Mouse (Mus musculus) E14TG2a.4 (cell line): ENCODE measurements around the gene Gga2.

Source experiments
- H3K27me3 ChIP-seq: 2 replicates; pipeline ENCODE4 v1.6.1; 2014; ENCODE audit warnings: low read length, control low read depth; ENCODE audit not compliant: insufficient read depth
- H3K36me3 ChIP-seq: 2 replicates; pipeline ENCODE4 v1.6.1; 2014; ENCODE audit warnings: low read length, control low read depth; ENCODE audit not compliant: insufficient read depth
- H3K4me1 ChIP-seq: replicated peaks from 2 replicates; pipeline ENCODE4 v1.6.1; 2014; ENCODE audit warnings: low read depth, low read length, control low read depth
- H3K4me3 ChIP-seq: replicated peaks from 2 replicates; pipeline ENCODE4 v1.5.1; 2014; ENCODE audit warnings: mild to moderate bottlenecking, low read length
- H3K9me3 ChIP-seq: 2 replicates; pipeline ENCODE4 v1.6.1; 2014; ENCODE audit warnings: low read length, control low read depth
- CTCF ChIP-seq: conservative IDR thresholded peaks from 2 replicates; pipeline ENCODE4 v1.5.1; 2014; ENCODE audit warnings: low read length
- NANOG ChIP-seq: IDR thresholded peaks from 2 replicates; pipeline ENCODE4 v1.6.1; 2014; ENCODE audit warnings: borderline replicate concordance, low read length, mixed read lengths
- POU5F1 ChIP-seq: IDR thresholded peaks from 2 replicates; pipeline ENCODE4 v1.6.1; 2014; ENCODE audit warnings: low read length, borderline replicate concordance

Gga2 gene

DNA sequence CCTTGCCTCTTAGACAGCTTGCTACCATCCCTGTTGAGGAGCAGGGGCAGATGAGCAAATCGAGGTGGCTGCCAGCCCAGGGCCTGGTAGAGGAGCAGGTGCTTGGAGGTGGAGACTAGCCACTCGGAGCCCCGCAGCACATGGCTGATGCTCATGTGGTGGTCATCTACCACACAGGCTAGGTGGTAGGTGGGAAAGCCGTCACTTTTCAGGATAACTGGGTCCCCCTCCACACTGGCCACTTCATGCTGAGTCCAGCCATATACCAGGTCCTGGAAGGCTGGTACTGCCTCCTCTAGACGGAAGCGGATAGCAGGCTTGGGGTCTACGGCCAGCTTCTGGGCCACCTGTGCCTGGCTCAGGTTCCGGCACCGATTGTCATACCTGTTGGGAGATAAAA, 27.2 kb upstream of the Gga2 start:
- TF ChIP-seq NANOG (no peak), POU5F1 (no peak), CTCF (no peak)
- Histone ChIP-seq H3K4me1 (peaks cover 5% of the 10 kb centered on the region; the same call in 1 of the 2 replicates), H3K36me3 (peaks cover 87% of the 10 kb centered on the region), H3K27me3 (no peaks in the 10 kb centered on the region), H3K9me3 (peaks cover 11% of the 10 kb centered on the region), H3K4me3 (no peak overlapping the region)

DNA sequence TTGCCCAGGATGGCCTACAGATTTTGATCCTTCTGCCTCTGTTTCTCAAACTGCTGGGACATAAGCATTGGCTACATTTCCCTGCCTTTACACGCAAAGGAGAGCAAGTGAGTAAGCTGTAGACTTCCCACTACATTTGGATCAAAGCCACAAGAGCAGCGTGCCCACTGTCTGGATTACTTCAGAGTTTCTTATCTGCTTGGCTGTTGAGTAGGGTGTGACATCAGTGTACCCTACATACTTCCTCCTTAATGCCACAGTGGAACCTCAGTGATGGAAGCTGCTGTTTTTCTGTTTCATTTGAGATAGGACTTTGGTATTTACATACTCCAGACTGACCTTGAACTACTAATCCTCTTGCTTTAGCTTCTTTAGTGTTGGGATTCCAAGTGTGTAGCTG, 25.8 kb upstream of the Gga2 start:
- Histone ChIP-seq H3K4me1 (peaks cover 5% of the 10 kb centered on the region; the same call in 1 of the 2 replicates), H3K9me3 (peaks cover 8% of the 10 kb centered on the region; the same call in 1 of the 2 replicates), H3K36me3 (peaks cover 93% of the 10 kb centered on the region), H3K27me3 (no peaks in the 10 kb centered on the region), H3K4me3 (no peak overlapping the region)
- TF ChIP-seq POU5F1 (no peak), CTCF (no peak), NANOG (no peak)

DNA sequence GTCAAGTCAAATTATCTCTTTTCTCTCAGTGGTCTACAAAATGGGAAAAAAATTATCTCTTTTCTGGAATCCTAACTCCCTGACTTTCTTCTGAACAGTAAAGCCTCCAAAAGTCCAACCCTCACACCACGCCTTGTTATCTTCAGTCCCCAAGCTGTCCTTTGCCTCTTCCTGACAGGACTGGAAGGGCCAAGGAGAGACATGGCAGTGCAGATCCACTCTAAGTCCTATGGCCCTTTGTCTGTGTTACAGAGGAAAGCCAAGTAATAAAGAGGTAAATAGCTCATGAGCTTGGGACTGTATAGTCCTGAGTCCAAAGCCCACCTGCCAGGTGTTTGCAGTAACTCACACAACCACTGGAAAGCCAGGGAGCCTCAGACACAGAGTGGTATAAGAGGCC, 24.7 kb upstream of the Gga2 start:
- Histone ChIP-seq H3K9me3 (no peaks in the 10 kb centered on the region), H3K4me1 (peaks cover 5% of the 10 kb centered on the region; the same call in 1 of the 2 replicates), H3K4me3 (no peak overlapping the region), H3K36me3 (peaks cover 94% of the 10 kb centered on the region), H3K27me3 (no peaks in the 10 kb centered on the region)
- TF ChIP-seq POU5F1, result no peak

DNA sequence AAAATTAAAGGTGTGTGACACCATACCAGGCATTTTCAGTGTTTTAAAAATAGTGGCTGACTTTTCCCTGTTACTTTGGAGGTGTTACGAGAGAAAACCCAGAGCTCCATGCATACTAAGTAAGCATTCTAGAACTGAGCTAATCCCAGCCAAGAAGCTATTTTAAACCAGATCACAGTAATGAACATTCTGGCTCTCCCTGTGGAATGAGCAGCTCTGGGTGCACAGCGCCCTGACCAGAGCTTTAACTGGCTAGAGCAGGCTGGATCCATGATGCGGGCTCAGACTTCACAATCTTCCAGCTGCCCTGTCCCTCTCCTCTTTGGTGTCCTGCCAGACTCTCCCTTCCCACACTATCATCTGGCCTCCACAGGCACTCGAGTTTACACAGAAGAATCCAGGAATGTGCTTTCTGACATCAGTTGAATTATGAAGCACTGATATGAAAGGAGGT, 24.2 kb upstream of the Gga2 start:
- no peaks in the 10 kb centered on the region for H3K9me3 ChIP-seq
- TF ChIP-seq POU5F1, result no peak
- no peak for TF ChIP-seq CTCF
- no peak for TF ChIP-seq NANOG
- peaks cover 5% of the 10 kb centered on the region; the same call in 1 of the 2 replicates for H3K4me1 ChIP-seq
- peaks cover 95% of the 10 kb centered on the region for H3K36me3 ChIP-seq
- no peaks in the 10 kb centered on the region for H3K27me3 ChIP-seq
- H3K4me3 ChIP-seq, result no peak overlapping the region

DNA sequence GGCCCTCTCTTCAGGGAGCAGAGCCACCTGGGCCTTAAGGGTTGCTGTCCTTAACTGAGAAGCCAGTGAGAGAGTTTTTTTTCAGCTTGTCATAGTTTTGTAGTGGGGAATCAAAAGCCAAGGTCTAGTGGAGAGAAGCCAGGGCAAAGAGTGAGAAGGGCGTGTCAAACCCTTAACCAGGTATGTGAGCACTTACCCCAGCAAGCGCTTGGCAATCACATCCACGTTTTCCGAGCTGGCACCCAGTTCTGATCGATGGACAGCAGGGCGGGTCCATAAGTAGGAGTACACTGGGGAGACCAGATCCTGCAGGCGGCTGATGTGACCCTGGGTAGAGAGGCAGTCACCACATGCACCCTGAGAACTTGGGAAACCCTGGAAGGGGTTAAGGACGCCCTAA, 23.1 kb upstream of the Gga2 start:
- TF ChIP-seq NANOG (no peak), POU5F1 (no peak), CTCF (no peak)
- Histone ChIP-seq H3K4me1 (peaks cover 5% of the 10 kb centered on the region; the same call in 1 of the 2 replicates), H3K36me3 (peaks cover 98% of the 10 kb centered on the region), H3K4me3 (no peak overlapping the region), H3K9me3 (no peaks in the 10 kb centered on the region), H3K27me3 (no peaks in the 10 kb centered on the region)

DNA sequence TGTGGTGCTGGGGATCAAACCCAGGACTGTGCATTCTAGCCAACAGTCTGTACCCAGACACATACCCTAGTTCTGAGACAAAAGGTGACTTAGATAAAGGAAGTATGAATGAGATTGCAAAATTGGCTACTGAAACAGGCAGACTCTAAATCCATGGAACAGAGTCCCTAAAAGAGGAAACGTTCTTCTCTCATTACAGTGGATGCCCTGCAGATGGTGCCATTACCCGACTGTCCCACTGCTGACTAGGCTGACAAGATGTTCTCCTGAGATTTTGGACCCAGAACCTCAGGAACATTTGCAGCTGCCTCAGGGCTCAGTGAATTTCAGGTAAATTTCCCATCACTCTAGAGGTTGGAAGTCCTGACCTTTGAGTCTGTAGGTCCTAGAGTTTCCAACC, 13.3 kb upstream of the Gga2 start:
- Histone ChIP-seq H3K4me3 (no peak overlapping the region), H3K36me3 (peaks cover 22% of the 10 kb centered on the region), H3K27me3 (no peaks in the 10 kb centered on the region), H3K9me3 (no peaks in the 10 kb centered on the region), H3K4me1 (no peaks in the 10 kb centered on the region; the same call in 1 of the 2 replicates)
- TF ChIP-seq CTCF (no peak), POU5F1 (no peak), NANOG (no peak)

DNA sequence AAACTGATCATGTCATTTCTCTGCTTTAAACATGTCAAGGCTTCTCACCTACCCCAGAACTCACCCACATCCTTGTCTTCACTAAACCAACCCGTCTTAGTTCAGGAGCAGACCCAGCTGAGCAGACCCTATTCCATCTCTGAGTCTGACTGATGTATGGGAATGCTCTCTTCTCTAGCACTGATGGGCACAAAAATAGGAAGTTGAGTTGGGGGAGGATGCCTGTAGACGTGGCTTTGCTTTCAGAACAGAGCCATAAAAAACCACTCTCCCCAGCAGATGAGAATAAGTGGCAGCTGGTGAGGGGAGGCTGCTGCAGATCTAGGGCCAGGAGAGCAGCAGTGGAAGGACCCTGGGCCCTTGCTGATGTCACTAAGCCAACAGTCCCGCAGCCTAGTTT, 12.3 kb upstream of the Gga2 start:
- no peaks in the 10 kb centered on the region for H3K27me3 ChIP-seq
- TF ChIP-seq POU5F1, result no peak
- no peak for TF ChIP-seq CTCF
- no peak for TF ChIP-seq NANOG
- no peaks in the 10 kb centered on the region; the same call in 1 of the 2 replicates for H3K4me1 ChIP-seq
- no peak overlapping the region for H3K4me3 ChIP-seq
- H3K36me3 ChIP-seq, result peaks cover 13% of the 10 kb centered on the region
- no peaks in the 10 kb centered on the region for H3K9me3 ChIP-seq

DNA sequence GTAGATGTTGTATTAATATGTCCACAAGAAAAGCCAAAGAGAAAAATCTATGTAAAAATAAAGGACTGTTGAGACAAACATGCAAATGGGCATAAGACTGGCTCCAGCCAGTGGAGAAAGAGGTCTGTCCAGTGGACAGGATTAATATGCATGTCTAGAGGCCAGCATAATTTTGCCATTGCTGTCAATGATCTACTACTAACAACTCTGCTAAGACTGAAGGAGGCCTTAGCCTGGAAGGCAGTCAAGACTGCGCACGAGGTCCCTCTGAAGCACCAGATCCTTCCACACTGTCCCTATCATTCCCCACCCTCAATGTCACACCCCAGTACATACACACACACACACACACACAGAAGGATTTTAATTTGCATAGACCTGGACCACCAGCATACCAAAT, 1.1 kb upstream of the Gga2 start:
- no peaks in the 10 kb centered on the region for H3K27me3 ChIP-seq
- peaks cover 11% of the 10 kb centered on the region for H3K36me3 ChIP-seq
- TF ChIP-seq NANOG, result no peak
- no peaks in the 10 kb centered on the region for H3K9me3 ChIP-seq
- H3K4me3 ChIP-seq, result no peak overlapping the region
- peaks cover 36% of the 10 kb centered on the region for H3K4me1 ChIP-seq

DNA sequence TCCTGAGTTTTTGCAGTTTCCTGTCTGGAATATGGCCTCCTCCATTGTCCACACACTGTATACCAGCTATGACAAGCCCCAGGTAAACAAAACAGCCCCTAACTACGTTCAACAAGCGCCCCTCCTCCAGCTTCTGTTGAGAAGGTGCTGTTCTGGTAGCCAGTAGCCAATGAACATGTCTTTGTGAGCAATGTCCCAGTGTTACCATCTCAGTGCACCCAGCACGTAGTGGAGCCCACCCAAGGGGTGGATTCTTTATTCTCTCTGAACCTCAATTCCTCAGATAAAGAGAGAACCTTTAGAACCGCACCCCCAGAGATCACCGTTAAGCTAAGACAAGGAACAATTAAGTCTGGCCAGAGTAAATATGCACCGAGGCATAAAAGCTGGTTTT, 752 bp downstream of the Gga2 start:
- peaks cover 23% of the 10 kb centered on the region for H3K36me3 ChIP-seq
- peak overlapping the region; percentile 93 for H3K4me3 ChIP-seq
- H3K27me3 ChIP-seq, result no peaks in the 10 kb centered on the region
- TF ChIP-seq CTCF (no peak), NANOG (no peak), POU5F1 (no peak)
- peaks cover 55% of the 10 kb centered on the region for H3K4me1 ChIP-seq
- no peaks in the 10 kb centered on the region for H3K9me3 ChIP-seq

DNA sequence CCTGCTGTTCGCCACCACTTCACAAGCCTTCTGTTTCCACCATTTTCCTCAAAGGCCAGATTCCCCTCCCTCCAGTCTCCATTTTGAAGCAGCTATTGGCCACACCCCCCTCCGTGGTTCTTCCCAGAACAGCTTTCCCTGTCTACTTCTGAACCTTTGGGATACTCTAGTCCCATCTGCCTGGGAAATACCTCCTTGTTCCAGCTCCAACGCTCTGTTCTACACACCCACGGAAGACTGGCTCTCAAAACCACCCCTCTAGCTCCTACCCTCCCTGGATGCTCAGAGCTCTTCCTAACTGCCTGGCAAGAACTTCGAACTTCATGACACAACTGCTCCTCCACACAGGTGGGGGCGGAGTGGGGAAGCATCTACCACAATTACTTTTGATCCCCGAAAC, 2.0 kb downstream of the Gga2 start:
- no peaks in the 10 kb centered on the region for H3K9me3 ChIP-seq
- peaks cover 68% of the 10 kb centered on the region for H3K4me1 ChIP-seq
- peaks cover 24% of the 10 kb centered on the region for H3K36me3 ChIP-seq
- H3K4me3 ChIP-seq, result peak overlapping the region; percentile 93
- TF ChIP-seq POU5F1, result no peak
- TF ChIP-seq CTCF, result no peak
- TF ChIP-seq NANOG, result no peak
- no peaks in the 10 kb centered on the region for H3K27me3 ChIP-seq
